Mouse (Mus musculus) bone marrow macrophage, adult 2 months (primary cell): ENCODE measurements at regions not wholly inside any gene's neighbourhood (a gene's known extent, or its start where the extent isn't known, plus 50 kb on each side); places are given as distances from the start of the nearest gene placed in this dataset.

Experiments
- CTCF ChIP-seq: IDR thresholded peaks from 2 replicates; pipeline ENCODE4 v1.5.1; 2012; ENCODE audit warnings: low read depth, mild to moderate bottlenecking, low read length, moderate library complexity
- POLR2A ChIP-seq: IDR thresholded peaks from 2 replicates; pipeline ENCODE4 v1.6.1; 2012; ENCODE audit warnings: mild to moderate bottlenecking, low read depth, low read length, borderline replicate concordance

GRCm38 (mm10) chr4:56263822-56264221 lies 476.0 kb upstream of the Gm26657 start:
- TF ChIP-seq CTCF (no peak), POLR2A (no peak)
